21 mouse cellular contexts compared by ENCODE assay signal in genomic region chr6:83083497-83083896, GRCm38 (mm10). TPM values are rescaled to one million over a fixed set of nuclear protein-coding genes. Genes with fewer than 3 reads are reported as not detected.
"Had no signal": no experiment of that assay in that cellular context is flagged by ENCODE, and none has a peak within 500 bp of the region (broad histone marks: within the 10 kb centered on the region; RNA-seq: fewer than 3 reads in every experiment).

No protein-coding gene starts in this region.

- ATAC-seq: intestine, embryonic 15.5 days; lung, postnatal 0 days; midbrain, embryonic 13.5 days had no signal

- H3K4me2 ChIP-seq: intestine, embryonic 15.5 days; midbrain, embryonic 13.5 days had no signal

- H3K9ac ChIP-seq: intestine, embryonic 15.5 days; liver, embryonic 14.5 days; midbrain, embryonic 13.5 days had no signal

- H3K9me3 ChIP-seq: intestine, embryonic 15.5 days; midbrain, embryonic 13.5 days had no signal

- DNase-seq: kidney, adult 2 months; lung, adult 2 months; lung, postnatal 36 days; retina, postnatal 1 day; right cerebral cortex, postnatal 4 days; spleen, adult 18-20 months; thymus, adult 18-20 months; thymus, postnatal 14 days had no signal

- H3K27ac ChIP-seq: intestine, embryonic 15.5 days; kidney, postnatal 0 days; layer of hippocampus, adult 2 months; left cerebral cortex, adult 2 months; liver, embryonic 14.5 days; midbrain, embryonic 13.5 days had no signal

- H3K4me3 ChIP-seq: intestine, embryonic 15.5 days; layer of hippocampus, adult 2 months; left cerebral cortex, adult 2 months; midbrain, embryonic 13.5 days had no signal

RNA-seq across cellular contexts. Expression of gene Lbx2, which starts 2.7 kb away (rescaled TPM):
- total RNA-seq: layer of hippocampus, postnatal 14 days; megakaryocyte progenitor cell, adult 5-6 weeks; midbrain, postnatal 0 days; neutrophil, adult 5-6 weeks had no signal
- polyA plus RNA-seq: midbrain, embryonic 13.5 days had no signal

RNA-seq across cellular contexts. Expression of gene Tlx2, which starts 13.4 kb away (rescaled TPM):
- total RNA-seq: layer of hippocampus, adult 2 months; layer of hippocampus, postnatal 14 days; left cerebral cortex, adult 2 months; left cerebral cortex, postnatal 14 days; megakaryocyte progenitor cell, adult 5-6 weeks; midbrain, postnatal 0 days; neutrophil, adult 5-6 weeks had no signal
- polyA plus RNA-seq: limb, embryonic 11.5 days; liver, embryonic 14.5 days; lung, postnatal 0 days; midbrain, embryonic 13.5 days; midbrain, postnatal 0 days had no signal
